Mouse (Mus musculus): ENCODE measurements around the gene Numbl. TPM values are rescaled to one million over a fixed set of nuclear protein-coding genes. Genes with fewer than 3 reads are reported as not detected.

Gene Numbl
- polyA plus RNA-seq, 1 experiment from 2014 or later = 1.1 TPM

GRCm38 (mm10) chr7:27257046-27257851, 984 bp upstream of the Numbl start:
- Histone ChIP-seq H3K4me2 (ENCODE audit: low read depth, low read length) (peak overlapping the region; percentile 99), H3K9me3 (ENCODE audit: low read length) (no peaks in the 10 kb centered on the region), H3K4me1 (ENCODE audit: insufficient read depth) (peaks cover 24% of the 10 kb centered on the region), H3K4me3 (ENCODE audit: low read depth, low read length) (no peak overlapping the region), H3K27me3 (ENCODE audit: insufficient read depth, low read length) (no peaks in the 10 kb centered on the region), H3K9ac (replicated peaks) (peak overlapping the region; percentile 16; the same call in 1 of the 2 replicates), H3K36me3 (replicated peaks; ENCODE audit: insufficient read depth, low read length) (no peaks in the 10 kb centered on the region), H3K27ac (ENCODE audit: low read depth) (peak overlapping the region; percentile 81; the same call in 1 of the 2 replicates)
- no peak for ATAC-seq
- peak; percentile 42 for DNase-seq
- 64% methylated on average over 27 of the region's 27 CpGs for WGBS (ENCODE audit: insufficient replicate concordance)
- TF ChIP-seq EP300 (IDR thresholded peaks at IDR 0.05; ENCODE audit: low read depth) (no peak), CTCF (IDR thresholded peaks at IDR 0.05; ENCODE audit: low read depth) (no peak)

DNA sequence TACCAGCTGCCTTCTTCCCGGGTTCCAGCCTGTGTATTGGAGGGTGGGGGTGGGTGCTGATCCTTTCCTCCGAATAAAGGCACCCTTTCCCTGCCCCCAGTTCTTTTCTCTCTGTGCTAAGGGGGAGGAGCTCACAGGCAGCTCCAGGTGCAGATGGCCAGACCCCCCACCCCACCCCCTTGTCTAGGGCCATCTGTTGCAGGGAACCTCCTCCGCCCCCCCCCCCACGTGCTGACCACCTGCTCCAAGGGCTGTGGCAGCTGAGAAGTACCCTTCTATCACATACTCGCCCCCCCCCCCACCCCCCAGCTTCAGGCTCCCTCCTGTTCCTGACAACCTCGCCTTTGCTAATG, 405 bp upstream of the Numbl start:
- no peak for ATAC-seq
- peak overlapping the region; percentile 68 for H3K4me3 ChIP-seq (ENCODE audit: low read depth, low read length)
- peaks cover 24% of the 10 kb centered on the region for H3K4me1 ChIP-seq (ENCODE audit: insufficient read depth)
- no peak for TF ChIP-seq CTCF (IDR thresholded peaks at IDR 0.05; ENCODE audit: low read depth)
- TF ChIP-seq EP300 (IDR thresholded peaks at IDR 0.05; ENCODE audit: low read depth) = no peak
- peak overlapping the region; percentile 81 for H3K27ac ChIP-seq (ENCODE audit: low read depth)
- H3K9ac ChIP-seq (replicated peaks) = peak overlapping the region; percentile 57; the same call in 1 of the 2 replicates
- no peaks in the 10 kb centered on the region for H3K9me3 ChIP-seq (ENCODE audit: low read length)
- H3K4me2 ChIP-seq (ENCODE audit: low read depth, low read length) = peak overlapping the region; percentile 99
- 17% methylated on average over 4 of the region's 6 CpGs for WGBS (ENCODE audit: insufficient replicate concordance)
- H3K36me3 ChIP-seq (replicated peaks; ENCODE audit: insufficient read depth, low read length) = no peaks in the 10 kb centered on the region
- peak; percentile 49 for DNase-seq
- no peaks in the 10 kb centered on the region for H3K27me3 ChIP-seq (ENCODE audit: insufficient read depth, low read length)

GRCm38 (mm10) chr7:27259271-27259721, 1.1 kb downstream of the Numbl start:
- WGBS (ENCODE audit: insufficient replicate concordance) = 36% methylated on average over 9 of the region's 9 CpGs
- TF ChIP-seq EP300 (IDR thresholded peaks at IDR 0.05; ENCODE audit: low read depth) (no peak), CTCF (IDR thresholded peaks at IDR 0.05; ENCODE audit: low read depth) (no peak)
- Histone ChIP-seq H3K4me3 (ENCODE audit: low read depth, low read length) (peak overlapping the region; percentile 68), H3K4me1 (ENCODE audit: insufficient read depth) (peaks cover 21% of the 10 kb centered on the region), H3K4me2 (ENCODE audit: low read depth, low read length) (peak overlapping the region; percentile 99), H3K9ac (replicated peaks) (peak overlapping the region; percentile 81), H3K9me3 (ENCODE audit: low read length) (no peaks in the 10 kb centered on the region), H3K27ac (ENCODE audit: low read depth) (no peak overlapping the region), H3K27me3 (ENCODE audit: insufficient read depth, low read length) (no peaks in the 10 kb centered on the region), H3K36me3 (replicated peaks; ENCODE audit: insufficient read depth, low read length) (no peaks in the 10 kb centered on the region)
- no peak for DNase-seq
- no peak for ATAC-seq

- 51% methylated on average over 5 of the region's 5 CpGs for WGBS (ENCODE audit: insufficient replicate concordance)
- Histone ChIP-seq H3K9me3 (ENCODE audit: low read length) (no peaks in the 10 kb centered on the region), H3K36me3 (replicated peaks; ENCODE audit: insufficient read depth, low read length) (no peaks in the 10 kb centered on the region), H3K4me3 (ENCODE audit: low read depth, low read length) (peak overlapping the region; percentile 68; the same call in 1 of the 2 replicates), H3K9ac (replicated peaks) (peak overlapping the region; percentile 81; the same call in 1 of the 2 replicates), H3K27ac (ENCODE audit: low read depth) (no peak overlapping the region), H3K4me2 (ENCODE audit: low read depth, low read length) (peak overlapping the region; percentile 99), H3K27me3 (ENCODE audit: insufficient read depth, low read length) (no peaks in the 10 kb centered on the region), H3K4me1 (ENCODE audit: insufficient read depth) (peaks cover 21% of the 10 kb centered on the region)
- ATAC-seq (no peak), DNase-seq (no peak)
- TF ChIP-seq CTCF (IDR thresholded peaks at IDR 0.05; ENCODE audit: low read depth) = no peak
- no peak for TF ChIP-seq EP300 (IDR thresholded peaks at IDR 0.05; ENCODE audit: low read depth)
These were observed 1.5 kb downstream of the Numbl start for GRCm38 (mm10) chr7:27259771-27260170.

DNA sequence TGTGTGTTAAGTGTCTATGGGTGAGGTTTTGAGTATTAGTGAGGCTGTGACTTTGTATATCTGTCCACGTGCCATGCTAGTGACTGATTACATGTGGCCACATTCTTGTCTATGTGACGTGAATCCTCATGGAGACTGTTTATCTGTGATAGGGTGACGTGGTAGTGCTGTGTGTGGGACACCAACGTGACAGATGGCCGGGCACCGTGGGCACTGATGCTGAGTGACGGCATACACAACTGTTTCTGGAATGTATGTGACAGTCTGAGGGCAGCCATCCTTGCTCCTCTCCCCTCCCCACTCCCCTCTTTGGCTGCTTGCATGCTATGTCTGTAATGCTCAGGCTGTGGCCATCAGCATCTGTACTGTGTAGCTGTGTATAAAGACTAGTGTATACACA, 2.6 kb downstream of the Numbl start:
- Histone ChIP-seq H3K27ac (ENCODE audit: low read depth) (no peak overlapping the region), H3K4me2 (ENCODE audit: low read depth, low read length) (no peak overlapping the region), H3K4me3 (ENCODE audit: low read depth, low read length) (no peak overlapping the region), H3K9ac (replicated peaks) (no peak overlapping the region), H3K4me1 (ENCODE audit: insufficient read depth) (peaks cover 21% of the 10 kb centered on the region), H3K27me3 (ENCODE audit: insufficient read depth, low read length) (no peaks in the 10 kb centered on the region), H3K36me3 (replicated peaks; ENCODE audit: insufficient read depth, low read length) (no peaks in the 10 kb centered on the region), H3K9me3 (ENCODE audit: low read length) (no peaks in the 10 kb centered on the region)
- WGBS (ENCODE audit: insufficient replicate concordance) = 66% methylated on average over 7 of the region's 7 CpGs
- no peak for DNase-seq
- no peak for TF ChIP-seq CTCF (IDR thresholded peaks at IDR 0.05; ENCODE audit: low read depth)
- no peak for TF ChIP-seq EP300 (IDR thresholded peaks at IDR 0.05; ENCODE audit: low read depth)
- ATAC-seq = no peak

DNA sequence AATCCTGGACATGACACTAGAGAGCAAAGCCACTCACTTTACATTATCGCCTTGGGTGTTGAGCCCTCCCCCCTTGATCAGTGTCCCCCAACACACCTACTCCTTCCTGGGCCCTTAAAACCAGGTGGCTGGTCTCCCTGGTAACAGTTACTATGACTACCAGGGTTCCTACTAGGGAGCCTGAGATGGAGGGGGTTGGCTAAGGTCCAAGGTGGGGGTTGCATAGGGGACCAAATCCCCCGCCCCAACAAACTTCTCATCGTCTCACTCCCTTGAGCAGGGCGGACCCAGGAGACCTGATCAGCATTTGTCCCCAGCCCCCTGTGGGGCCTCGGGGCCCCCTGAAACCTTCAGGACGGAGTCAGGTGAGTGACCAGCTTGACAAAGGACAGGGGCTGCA, 3.7 kb downstream of the Numbl start:
- no peak for TF ChIP-seq CTCF (IDR thresholded peaks at IDR 0.05; ENCODE audit: low read depth)
- no peak for TF ChIP-seq EP300 (IDR thresholded peaks at IDR 0.05; ENCODE audit: low read depth)
- Histone ChIP-seq H3K27ac (ENCODE audit: low read depth) (no peak overlapping the region), H3K9me3 (ENCODE audit: low read length) (no peaks in the 10 kb centered on the region), H3K4me3 (ENCODE audit: low read depth, low read length) (no peak overlapping the region), H3K36me3 (replicated peaks; ENCODE audit: insufficient read depth, low read length) (no peaks in the 10 kb centered on the region), H3K27me3 (ENCODE audit: insufficient read depth, low read length) (no peaks in the 10 kb centered on the region), H3K4me2 (ENCODE audit: low read depth, low read length) (no peak overlapping the region), H3K9ac (replicated peaks) (no peak overlapping the region), H3K4me1 (ENCODE audit: insufficient read depth) (peaks cover 21% of the 10 kb centered on the region)
- DNase-seq (no peak), ATAC-seq (no peak)
- 83% methylated on average over 6 of the region's 6 CpGs for WGBS (ENCODE audit: insufficient replicate concordance)
